Mouse (Mus musculus): Measurements from ENCODE around the gene Lgals9.
"Not testable (repeated sequence)": the region's sequence is repeated elsewhere in the genome, so short reads cannot be mapped to it uniquely, and the experiment has no call there.

Lgals9 gene

DNA sequence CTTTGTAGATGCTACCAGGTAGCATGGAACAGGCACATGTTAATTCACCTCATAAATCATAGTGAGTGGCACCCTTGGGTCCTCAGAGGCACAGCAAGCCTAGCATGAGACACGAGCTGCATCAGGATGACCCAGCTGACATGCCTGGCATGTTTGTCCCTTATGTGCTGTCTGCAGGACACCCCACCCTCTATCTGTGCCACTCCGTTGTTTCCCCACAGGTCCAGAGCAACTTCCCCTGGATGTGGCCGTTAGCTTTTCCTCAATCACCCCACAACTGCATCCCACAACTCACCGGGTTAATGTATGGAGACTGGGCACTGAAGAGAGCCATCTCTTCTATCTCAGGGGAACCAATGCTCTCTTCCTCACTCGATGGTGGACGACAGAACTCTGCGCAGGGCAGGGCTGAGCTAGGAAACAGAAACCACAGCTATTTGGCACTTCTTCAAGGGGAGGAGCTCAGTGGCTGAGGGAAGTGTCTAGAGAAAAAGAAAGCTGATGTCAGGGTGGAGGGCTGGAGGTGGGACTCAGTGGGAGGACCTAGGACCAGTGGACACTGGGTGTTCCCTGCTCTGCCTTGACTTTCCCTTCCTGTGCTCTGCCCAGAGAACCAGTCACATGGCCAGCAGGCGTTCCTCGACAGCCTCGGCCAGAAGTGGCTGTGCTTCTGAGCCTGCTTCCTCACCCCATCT is at the start of gene Lgals9:
Gene Lgals9 (minus strand): TSS at position 464 of the 695 bp plus-strand sequence.
- no peak for DNase-seq

GRCm38 (mm10) chr11:79033636-79034035 is 48.9 kb upstream of the Lgals9 start:
- DNase-seq: no peak

DNA sequence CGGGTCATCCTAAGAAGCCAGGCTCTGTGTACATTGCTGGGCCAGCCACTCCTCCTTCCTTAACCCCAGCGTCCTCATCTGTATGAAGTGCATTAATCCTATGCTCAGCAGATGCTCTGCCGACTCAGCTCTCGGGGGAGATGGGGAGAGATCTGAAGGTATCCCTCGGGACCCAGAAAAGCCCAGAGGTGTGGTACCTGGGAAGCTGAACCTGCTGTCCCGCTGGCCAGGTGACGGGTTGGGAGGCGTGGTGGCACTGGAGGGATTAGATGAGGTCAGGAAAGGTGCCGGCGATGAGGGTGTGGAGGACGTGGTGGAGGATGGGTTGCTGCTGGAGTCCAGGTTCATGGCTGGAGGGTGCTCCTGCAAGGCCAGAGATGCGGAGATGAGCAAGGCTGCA is 48.3 kb upstream of the Lgals9 start:
- no peak for DNase-seq

DNA sequence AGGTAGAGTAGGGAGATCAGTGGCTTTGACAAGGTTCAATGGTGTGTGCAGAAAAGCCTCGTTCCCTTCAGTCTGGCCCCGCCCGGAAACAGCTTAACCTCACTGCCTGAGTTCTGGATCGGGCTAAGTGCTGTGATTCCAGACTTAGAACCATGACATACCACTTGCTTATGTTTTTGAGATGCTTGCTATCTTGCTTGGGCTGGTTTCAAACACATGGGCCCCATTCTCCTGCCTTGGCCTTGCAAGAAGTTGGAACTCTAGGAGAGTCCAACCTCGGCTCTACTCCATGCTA is 46.7 kb upstream of the Lgals9 start:
- DNase-seq: no peak

GRCm38 (mm10) chr11:79030570-79031451 is 46.1 kb upstream of the Lgals9 start:
- peak; percentile 76 for DNase-seq

DNA sequence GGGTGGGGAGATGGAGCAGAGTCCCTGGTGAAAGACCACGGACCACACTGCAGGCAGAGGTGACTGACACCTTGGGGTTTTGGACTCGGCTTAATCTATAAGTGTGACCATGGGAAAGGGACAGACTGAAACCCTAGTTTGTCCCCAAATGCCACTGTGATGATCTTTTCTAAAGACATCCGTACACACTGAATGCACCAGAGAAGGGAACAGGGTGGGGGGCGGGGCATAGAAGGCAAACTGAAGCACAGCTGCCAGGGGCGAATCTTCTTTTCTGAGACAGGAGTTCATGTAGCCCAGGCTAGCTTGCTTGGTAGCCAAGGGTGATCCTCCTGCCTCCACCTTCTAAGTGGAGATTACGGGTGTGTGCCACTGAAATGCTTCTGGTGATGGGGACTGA is 39.0 kb upstream of the Lgals9 start:
- no peak for DNase-seq

DNA sequence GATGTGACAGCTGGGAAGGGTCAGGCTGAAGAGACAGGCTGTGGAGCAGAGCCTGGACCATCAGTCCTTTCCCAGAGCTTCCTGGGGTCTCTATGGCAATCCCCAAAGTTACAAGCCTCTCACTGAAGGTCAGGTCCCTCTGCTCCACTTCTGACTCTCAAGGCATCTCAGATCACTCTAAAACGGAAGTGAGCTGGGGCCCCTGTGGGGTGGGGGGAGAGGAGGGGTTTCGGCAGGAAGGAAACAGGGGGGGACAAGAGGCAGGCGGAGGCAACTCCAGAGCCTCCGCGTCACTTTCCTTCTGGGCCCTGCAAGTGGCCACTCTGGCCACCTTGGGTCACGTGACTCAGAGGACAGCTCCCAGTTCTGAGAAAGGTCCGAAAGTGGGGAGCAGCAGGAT is 38.6 kb upstream of the Lgals9 start:
- DNase-seq: no peak

DNA sequence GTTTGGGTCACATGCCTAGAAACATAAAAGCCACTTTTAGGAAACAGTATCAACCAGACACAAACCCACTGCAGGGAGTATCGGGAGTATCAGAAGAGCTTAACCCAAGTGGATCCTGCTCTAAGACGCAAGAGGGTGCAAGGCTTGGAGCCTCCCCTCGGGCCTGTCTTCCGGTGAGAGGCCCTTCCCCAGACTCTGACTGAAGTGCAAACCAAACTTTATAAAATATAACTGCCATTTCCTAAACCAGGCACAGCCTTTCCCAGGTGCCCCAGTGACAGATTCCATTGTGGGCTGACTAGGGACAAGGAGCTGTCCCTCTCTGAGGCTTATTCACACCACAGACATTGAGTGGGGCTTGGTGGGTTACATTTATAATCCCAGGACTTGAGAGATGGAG is 38.1 kb upstream of the Lgals9 start:
- no peak for DNase-seq

DNA sequence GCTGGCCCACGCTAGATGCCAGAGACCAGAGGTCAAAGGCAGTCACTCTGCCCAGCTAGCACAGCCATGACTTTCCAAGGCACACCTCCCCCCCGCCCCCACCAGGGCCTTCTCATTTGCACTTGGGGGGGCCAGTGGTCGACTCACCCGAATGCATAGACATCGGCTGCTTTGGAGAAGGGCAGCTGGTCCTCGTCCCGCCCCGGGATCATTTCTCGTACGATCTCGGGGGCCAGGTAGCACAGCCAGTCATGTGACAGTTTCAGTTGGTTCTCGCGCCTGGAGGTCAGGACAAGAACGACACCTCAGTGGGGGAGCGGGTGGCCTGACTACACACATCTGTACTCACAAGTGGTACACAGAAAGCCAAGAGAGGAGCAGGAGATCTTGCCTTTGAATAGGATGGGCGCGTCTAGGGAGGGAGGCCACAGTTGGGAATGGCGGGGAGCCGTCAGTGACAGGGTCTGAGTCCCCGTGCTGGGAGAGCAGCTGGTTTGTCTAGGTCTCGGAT is 35.8 kb upstream of the Lgals9 start:
- DNase-seq: no peak

DNA sequence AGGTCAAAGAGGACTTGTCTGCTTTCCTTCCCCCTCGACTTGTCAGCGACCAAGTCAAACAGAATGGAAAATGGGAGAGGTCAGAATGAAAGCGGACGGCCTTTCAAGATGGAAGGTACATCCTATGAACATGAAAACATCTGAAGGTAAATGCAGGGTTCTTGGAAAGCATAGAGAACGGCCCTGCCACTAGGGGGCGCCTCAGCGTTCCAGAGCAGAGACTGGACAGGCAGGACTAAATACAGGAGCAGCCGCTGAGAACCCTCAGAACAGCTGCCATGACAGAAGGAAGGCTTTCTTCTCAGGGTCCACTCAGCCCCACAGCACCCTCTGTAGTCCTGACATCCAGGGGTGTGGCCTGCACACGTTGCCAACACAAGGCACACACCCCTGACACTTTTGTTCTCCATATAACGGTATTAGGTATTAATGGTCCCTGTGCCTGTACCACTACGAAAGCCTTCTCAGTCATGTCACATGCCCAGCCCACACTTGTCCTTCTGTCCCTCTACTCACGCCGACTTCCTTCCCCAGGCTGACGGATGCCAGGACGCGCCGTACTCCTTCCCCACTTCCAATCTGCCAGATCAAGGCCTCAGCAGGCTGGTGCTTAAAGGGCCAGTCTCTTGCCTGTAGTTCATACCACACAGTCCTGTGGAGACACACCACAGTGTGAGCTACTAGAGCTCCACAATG is 35.2 kb upstream of the Lgals9 start:
- DNase-seq: no peak

GRCm38 (mm10) chr11:79018954-79019704 is 34.4 kb upstream of the Lgals9 start:
- DNase-seq: peak; percentile 55

DNA sequence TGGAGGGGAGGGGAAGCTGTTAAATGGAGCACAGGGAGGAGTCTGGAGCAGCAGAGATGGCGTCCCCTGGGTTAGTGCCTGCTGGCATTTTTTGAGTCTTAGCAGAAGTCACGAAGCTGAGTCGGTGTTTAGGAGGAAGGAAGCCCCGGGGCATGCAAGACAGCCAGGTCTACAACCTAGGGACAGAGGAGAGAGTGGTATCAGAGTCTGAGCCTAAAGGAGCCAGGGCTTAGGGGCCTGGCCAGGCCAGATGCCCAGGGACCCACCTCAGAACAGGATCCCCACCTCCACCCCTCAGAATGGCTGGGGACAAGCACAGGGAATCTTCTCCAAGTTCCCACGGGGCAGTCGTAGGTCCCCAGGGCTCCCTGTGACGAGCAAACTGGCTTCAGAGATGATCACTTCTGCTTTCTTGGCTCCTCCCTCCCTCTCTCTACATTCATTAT is 32.4 kb upstream of the Lgals9 start:
- DNase-seq: no peak

DNA sequence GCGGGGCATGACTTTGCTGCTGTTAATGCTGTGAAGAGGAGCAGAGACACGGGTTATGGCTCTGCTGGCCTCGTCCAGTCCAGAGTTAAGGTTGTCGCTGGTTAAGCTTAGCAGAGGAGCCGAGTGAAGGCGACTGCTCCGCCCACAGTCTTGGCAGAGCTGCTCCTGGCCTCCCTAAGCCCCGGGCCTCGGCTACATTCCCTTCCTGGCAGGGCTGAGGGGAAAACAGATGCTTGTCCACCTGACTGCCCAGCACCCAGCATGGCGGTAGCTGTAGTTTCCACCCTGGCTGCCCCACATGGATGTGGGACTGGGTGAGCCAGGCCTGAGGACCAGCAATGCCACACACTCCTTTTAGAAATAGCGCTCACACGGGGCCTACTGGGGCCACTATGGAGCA is 31.5 kb upstream of the Lgals9 start:
- DNase-seq: no peak

GRCm38 (mm10) chr11:79015660-79016215 is 31.0 kb upstream of the Lgals9 start:
- no peak for DNase-seq

DNA sequence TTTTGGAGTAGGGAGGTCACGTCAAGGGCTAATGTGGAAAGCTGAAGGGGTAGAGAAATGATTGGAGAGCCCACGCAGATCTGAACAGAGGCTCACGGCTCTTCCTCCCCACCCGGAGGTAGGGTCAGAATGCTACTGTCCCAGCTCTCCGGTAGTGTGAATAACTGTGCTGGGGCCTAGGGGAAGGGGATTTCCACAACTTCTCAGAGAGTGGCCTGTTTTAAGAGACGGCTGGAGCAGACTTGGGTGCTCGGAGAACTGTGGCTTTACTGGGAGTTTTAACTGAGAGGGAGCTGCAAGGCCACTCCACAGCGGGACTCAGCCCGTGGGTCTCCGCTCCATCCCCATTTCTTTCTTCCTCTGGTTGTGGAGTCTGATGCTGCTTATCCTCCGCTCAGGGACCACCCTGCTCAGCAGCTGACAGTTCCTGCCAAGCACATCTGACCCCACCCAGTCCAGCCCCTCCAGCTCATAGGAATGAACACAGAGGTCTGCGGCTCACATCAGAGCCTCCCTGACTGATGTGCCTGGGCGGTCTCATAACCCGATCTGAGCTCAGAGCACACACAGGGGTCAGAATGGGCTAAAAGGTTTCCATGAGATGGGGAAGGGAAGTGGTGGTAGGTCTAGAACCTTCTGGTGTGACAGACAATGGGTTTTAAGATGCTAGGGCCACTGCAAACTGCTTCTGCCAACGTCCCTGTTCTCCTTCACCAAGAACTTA is 30.0 kb upstream of the Lgals9 start:
- DNase-seq: no peak

- no peak for DNase-seq
These were observed 29.1 kb upstream of the Lgals9 start for GRCm38 (mm10) chr11:79013806-79014205.

GRCm38 (mm10) chr11:79013056-79013455 is 28.3 kb upstream of the Lgals9 start:
- no peak for DNase-seq

DNA sequence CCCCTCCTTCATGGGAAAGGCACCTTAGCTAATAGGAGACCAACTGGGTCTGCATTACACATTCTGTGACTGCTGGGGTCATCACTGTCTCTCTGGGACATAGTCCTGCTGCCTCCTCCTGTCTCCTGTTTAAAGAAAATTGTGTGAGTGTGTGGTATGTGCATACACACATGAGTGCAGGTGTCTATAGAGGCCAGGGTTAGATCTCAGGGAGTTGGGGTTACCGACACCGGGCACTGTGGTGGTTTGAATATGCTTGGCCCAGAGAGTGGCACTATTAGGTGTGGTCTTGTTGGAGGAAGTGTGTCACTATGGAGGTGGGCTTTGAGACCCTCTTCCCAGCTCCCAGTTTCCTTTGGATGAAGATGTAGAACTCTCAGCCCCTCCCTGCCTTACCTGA is 27.8 kb upstream of the Lgals9 start:
- no peak for DNase-seq

GRCm38 (mm10) chr11:79008891-79009290 is 24.1 kb upstream of the Lgals9 start:
- no peak for DNase-seq

DNA sequence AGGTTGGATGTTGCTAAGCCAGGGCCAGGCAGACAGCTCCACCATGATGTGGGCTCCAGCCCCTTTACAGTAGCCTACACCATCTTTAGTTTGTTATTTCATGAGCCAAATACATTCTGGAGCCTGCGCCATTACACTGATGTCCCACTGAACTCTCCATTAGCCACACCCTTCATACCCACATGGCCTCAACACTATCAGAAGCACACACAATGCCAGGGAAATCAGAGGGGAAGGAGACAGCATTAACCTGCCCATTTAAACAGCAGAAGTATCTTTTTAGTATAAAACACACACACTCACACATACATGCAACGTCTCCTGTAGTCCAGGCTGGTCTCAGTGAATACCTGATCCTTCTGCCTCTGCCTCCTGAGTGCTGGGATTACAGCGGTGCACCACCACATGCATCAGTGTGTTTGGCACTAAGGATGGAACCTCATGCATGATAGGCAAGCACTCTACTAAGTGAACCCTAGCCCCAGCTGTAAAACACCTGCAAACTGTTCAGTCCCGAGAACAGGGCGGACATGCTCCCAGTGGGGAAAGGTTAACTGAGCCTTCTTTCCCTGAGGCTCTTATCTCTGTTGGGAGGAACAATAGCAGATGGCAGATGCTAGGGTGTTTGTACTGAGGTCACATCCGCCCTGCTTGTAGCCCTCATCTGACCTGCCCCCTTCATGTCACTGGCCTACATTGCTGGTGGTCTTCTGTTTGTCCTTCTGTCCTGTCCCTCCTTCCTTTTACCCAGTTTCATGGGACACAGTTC is 23.4 kb upstream of the Lgals9 start:
- DNase-seq: no peak

GRCm38 (mm10) chr11:79007356-79007755 is 22.6 kb upstream of the Lgals9 start:
- DNase-seq: not testable (repeated sequence)

Data from cerebellum, adult 8-10 months (tissue).